Mouse (Mus musculus): ENCODE results near the gene Smg9.

- no peak for TF ChIP-seq CTCF (conservative IDR thresholded peaks at IDR 0.05; ENCODE audit: insufficient read depth, insufficient read length, low read depth, low read length)
- TF ChIP-seq POLR2A (IDR thresholded peaks at IDR 0.05; ENCODE audit: low read depth, low read length), result no peak
Measured at GRCm38 (mm10) chr7:24398364-24398913, 980 bp upstream of the Smg9 start.
